Mouse (Mus musculus) heart, embryonic 14.5 days (tissue): ENCODE results near the gene Akap13. TPM values are rescaled to one million over a fixed set of nuclear protein-coding genes. Genes with fewer than 3 reads are reported as not detected.

Experiments used
- ATAC-seq: fragments of 200-750 bp; cut with Nextera tagmentation; 2 replicates; pipeline ENCODE4 v1.8.0; 2017; ENCODE audit warnings: low read depth, moderate TSS enrichment; ENCODE audit not compliant: insufficient number of reproducible peaks, insufficient read depth, low FRiP score
- H3K27ac ChIP-seq, 2 experiments: fragments of 200-500 bp in 1 of 2; fragments of 300-500 bp in 1 of 2; sonication (generic) in 1 of 2; replicated peaks in 1 of 2; 2 replicates each; pipeline ENCODE4 v1.5.1; 2012 to 2014; ENCODE audit warnings: low read depth in 2 of 2, low read length in 2 of 2, control low read depth in 1 of 2, mild to moderate bottlenecking in 1 of 2, mixed read lengths in 1 of 2; ENCODE audit not compliant: control insufficient read depth in 1 of 2, insufficient read depth in 1 of 2
- H3K27me3 ChIP-seq: fragments of 300-500 bp; sonication (generic); 2 replicates; pipeline ENCODE4 v1.6.1; 2014; ENCODE audit warnings: mild to moderate bottlenecking, low read length, control low read depth; ENCODE audit not compliant: control insufficient read depth, insufficient read depth
- H3K36me3 ChIP-seq: fragments of 300-500 bp; sonication (generic); 2 replicates; pipeline ENCODE4 v1.6.1; 2014; ENCODE audit warnings: mild to moderate bottlenecking, control low read depth, low read length, mixed read lengths; ENCODE audit not compliant: control insufficient read depth, insufficient read depth
- H3K4me1 ChIP-seq, 2 experiments: fragments of 200-500 bp in 1 of 2; fragments of 300-500 bp in 1 of 2; sonication (generic) in 1 of 2; 2 replicates each; pipeline ENCODE4 v1.6.1; 2012 to 2014; ENCODE audit warnings: low read length in 2 of 2, control low read depth in 1 of 2, mixed read lengths in 1 of 2; ENCODE audit not compliant: control insufficient read depth in 2 of 2, insufficient read depth in 2 of 2
- H3K4me2 ChIP-seq: fragments of 300-500 bp; sonication (generic); 2 replicates; pipeline ENCODE4 v1.6.1; 2014; ENCODE audit warnings: mild to moderate bottlenecking, low read length
- H3K4me3 ChIP-seq, 2 experiments: fragments of 200-500 bp in 1 of 2; fragments of 300-500 bp in 1 of 2; sonication (generic) in 1 of 2; 2 replicates each; pipeline ENCODE4 v1.5.1; 2012 to 2014; ENCODE audit warnings: low read length in 2 of 2, mild to moderate bottlenecking in 2 of 2, control low read depth in 1 of 2, low read depth in 1 of 2, moderate library complexity in 1 of 2; ENCODE audit not compliant: control insufficient read depth in 1 of 2, insufficient read depth in 1 of 2
- H3K9ac ChIP-seq: fragments of 300-500 bp; sonication (generic); 2 replicates; pipeline ENCODE4 v1.6.1; 2014; ENCODE audit warnings: mild to moderate bottlenecking, low read length
- H3K9me3 ChIP-seq: fragments of 300-500 bp; sonication (generic); 2 replicates; pipeline ENCODE4 v1.6.1; 2016; ENCODE audit warnings: low read length, control low read depth; ENCODE audit not compliant: control insufficient read depth
- WGBS: fragments of 180-500 bp; shearing (Covaris S2); extraction: QIAGEN DNeasy Blood & Tissue Kit; methylation state at CpG from one replicate; pipeline ENCODE4 v1.1.7; 2014; 5-methylcytosine and 5-hydroxymethylcytosine counted together
- polyA plus RNA-seq: library from polyadenylated mRNA; unstranded; fragments of >200 nt; fragmentation: Nextera tagmentation; extraction: Ambion mirVana; gene quantifications from 2 replicates; pipeline ENCODE4 v1.2.1, GENCODE M21; 2014

Gene Akap13
- polyA plus RNA-seq, 1 experiment from 2014 or later, result 54.9 TPM

DNA sequence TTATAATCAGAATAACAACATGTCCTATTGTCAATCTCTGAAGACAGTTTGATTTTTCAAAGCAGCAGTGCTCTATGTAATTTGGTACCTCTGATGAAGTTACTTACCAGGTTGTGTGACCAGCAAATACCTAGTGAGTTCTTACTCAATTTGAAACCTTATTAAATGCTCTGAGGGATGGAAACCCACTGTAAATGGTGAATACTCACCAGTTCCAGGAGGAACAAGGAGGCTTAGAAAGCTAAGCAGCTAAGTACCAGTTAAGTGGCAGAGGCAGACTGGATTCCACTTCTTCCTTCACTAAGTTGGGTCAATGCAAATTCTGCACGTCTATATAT lies 231.5 kb downstream of the Akap13 start:
- ATAC-seq, result no peak
- H3K4me1 ChIP-seq, result 0 out of 4 replicates have a peak, but pooled peaks cover 0 to 3% of the 10 kb centered on the region in 2 experiments
- H3K4me3 ChIP-seq, result no peak overlapping the region
- no peaks in the 10 kb centered on the region for H3K9me3 ChIP-seq
- no peak overlapping the region for H3K9ac ChIP-seq
- H3K27me3 ChIP-seq, result no peaks in the 10 kb centered on the region
- no peak overlapping the region for H3K4me2 ChIP-seq
- 90% methylated on average over 1 of the region's 1 CpGs for WGBS
- peaks cover 85% of the 10 kb centered on the region for H3K36me3 ChIP-seq
- H3K27ac ChIP-seq, result no peak overlapping the region

DNA sequence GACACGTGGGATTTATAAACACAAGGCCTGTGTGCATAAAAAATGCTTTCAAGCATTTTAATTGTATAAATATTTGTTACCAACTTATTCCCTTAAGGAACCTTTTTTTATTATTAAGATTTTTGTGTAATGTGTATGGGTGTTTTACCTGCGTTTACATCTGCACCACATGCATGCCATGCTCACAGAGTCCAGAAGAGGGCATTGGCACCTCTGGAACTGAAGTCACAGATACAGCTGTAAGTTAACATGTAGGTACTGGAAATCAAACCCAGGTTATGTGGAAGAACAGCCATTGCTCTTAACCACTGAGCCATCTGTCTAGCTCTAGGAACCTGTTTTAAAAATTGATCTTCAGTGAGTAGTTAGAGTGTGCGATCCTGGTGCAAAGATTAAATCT lies 232.8 kb downstream of the Akap13 start:
- Histone ChIP-seq H3K27ac (no peak overlapping the region), H3K4me1 (0 out of 4 replicates have a peak, but pooled peaks cover 0 to 3% of the 10 kb centered on the region in 2 experiments), H3K4me2 (no peak overlapping the region), H3K9ac (no peak overlapping the region), H3K36me3 (peaks cover 75% of the 10 kb centered on the region), H3K4me3 (no peak overlapping the region), H3K9me3 (no peaks in the 10 kb centered on the region), H3K27me3 (no peaks in the 10 kb centered on the region)
- 94% methylated on average over 3 of the region's 3 CpGs for WGBS
- ATAC-seq, result no peak

DNA sequence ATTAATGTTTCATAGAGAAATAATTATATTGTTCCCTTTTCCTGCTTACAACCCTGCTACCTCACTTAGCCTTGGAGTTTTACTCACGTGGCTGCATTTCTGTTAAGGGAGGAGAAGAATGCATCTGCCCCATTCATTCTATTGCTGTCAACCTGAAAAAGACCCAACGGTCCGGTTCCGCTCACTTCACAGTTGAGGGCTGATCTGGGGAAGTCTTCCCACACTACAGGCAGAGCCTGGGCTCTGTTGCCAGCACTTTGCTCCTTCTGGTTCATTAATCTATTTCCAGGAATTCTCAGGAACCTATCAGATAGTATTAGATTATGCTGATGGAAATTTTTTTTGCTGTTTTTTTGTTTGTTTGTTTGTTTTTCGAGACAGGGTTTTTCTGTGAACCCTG lies 239.4 kb downstream of the Akap13 start:
- no peak for ATAC-seq
- H3K4me1 ChIP-seq, result no peaks in the 10 kb centered on the region
- no peak overlapping the region for H3K4me3 ChIP-seq
- no peak overlapping the region for H3K4me2 ChIP-seq
- no peaks in the 10 kb centered on the region for H3K9me3 ChIP-seq
- H3K9ac ChIP-seq, result no peak overlapping the region
- H3K27ac ChIP-seq, result no peak overlapping the region
- H3K27me3 ChIP-seq, result no peaks in the 10 kb centered on the region
- 91% methylated on average over 5 of the region's 5 CpGs for WGBS
- peaks cover 62% of the 10 kb centered on the region for H3K36me3 ChIP-seq

DNA sequence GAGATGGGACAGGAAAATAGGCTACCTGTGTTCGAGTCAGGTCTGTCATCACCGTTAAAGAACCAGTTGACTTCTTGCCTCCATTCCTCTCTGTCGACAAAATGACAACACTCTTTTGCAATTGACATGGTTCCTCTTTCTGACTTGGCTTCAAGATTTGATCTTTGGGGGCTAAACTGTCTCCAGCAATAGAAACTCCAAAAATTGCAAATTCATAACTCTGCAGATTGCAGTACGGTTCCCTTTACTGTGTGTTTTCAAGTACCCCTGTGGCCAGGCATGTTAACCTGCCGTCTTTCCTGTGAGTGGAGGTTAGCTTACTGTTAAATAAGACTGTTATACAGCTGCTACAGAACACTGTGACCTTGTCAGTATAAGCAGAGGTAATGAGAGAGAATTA lies 244.5 kb downstream of the Akap13 start:
- WGBS, result 90% methylated on average over 5 of the region's 5 CpGs
- Histone ChIP-seq H3K4me3 (no peak overlapping the region), H3K27me3 (no peaks in the 10 kb centered on the region), H3K9ac (no peak overlapping the region), H3K4me2 (no peak overlapping the region), H3K9me3 (no peaks in the 10 kb centered on the region), H3K4me1 (no peaks in the 10 kb centered on the region), H3K36me3 (peaks cover 87% of the 10 kb centered on the region), H3K27ac (no peak overlapping the region)
- ATAC-seq, result no peak

DNA sequence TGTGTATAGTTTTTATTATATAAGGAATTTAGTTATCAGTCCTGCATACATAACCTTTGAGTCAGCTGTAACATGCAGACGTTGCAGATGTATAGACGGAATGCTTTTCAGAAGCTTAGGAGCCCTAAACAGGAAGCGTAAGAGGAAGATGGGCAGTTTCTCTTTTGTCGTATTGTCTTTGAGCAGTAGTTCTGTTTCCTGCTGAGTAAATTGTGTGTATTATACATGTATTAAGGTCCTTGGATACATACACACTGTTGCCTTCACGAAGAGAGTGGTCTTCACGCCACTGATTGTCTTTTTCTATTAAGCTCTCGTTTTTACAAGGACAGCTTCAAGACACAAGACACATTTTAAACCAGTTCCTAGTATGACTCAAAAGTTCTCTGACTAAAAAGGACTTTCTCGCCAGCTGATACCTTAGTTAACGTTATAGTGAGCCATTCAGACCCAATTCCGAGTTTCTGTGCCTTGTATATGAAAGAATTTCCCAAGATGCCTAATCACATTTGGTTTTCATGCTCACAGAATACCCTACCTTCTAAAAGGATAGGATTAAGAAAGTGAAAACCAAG lies 245.5 kb downstream of the Akap13 start:
- no peak for ATAC-seq
- no peak overlapping the region for H3K4me3 ChIP-seq
- H3K27ac ChIP-seq, result no peak overlapping the region
- H3K4me2 ChIP-seq, result no peak overlapping the region
- H3K27me3 ChIP-seq, result no peaks in the 10 kb centered on the region
- 82% methylated on average over 10 of the region's 10 CpGs for WGBS
- no peaks in the 10 kb centered on the region for H3K4me1 ChIP-seq
- no peaks in the 10 kb centered on the region for H3K9me3 ChIP-seq
- peaks cover 89% of the 10 kb centered on the region for H3K36me3 ChIP-seq
- H3K9ac ChIP-seq, result no peak overlapping the region

DNA sequence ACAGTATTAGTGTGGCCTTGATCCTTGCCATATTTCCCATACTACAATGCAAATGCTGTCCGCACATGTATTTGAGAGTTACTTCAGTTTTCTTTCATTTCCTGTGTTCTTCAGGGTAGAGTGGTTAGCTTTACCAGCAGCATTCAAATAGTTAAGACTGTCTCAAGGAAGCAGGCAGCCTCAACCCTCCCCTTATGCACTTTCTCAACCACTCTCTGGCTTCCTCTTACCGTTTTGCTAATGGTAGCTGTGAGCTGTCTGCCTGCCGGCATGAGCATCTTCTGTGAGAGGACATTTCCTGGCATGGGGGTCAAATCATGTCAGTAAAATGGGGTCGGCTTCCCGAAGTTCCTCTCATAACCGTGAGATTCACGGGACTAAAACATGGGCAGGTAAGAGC lies 246.4 kb downstream of the Akap13 start:
- H3K27ac ChIP-seq, result no peak overlapping the region; a peak in 1 of 4 replicates
- H3K4me1 ChIP-seq, result no peaks in the 10 kb centered on the region
- no peak overlapping the region for H3K9ac ChIP-seq
- no peak overlapping the region for H3K4me2 ChIP-seq
- H3K27me3 ChIP-seq, result no peaks in the 10 kb centered on the region
- 76% methylated on average over 7 of the region's 7 CpGs for WGBS
- peaks cover 88% of the 10 kb centered on the region for H3K36me3 ChIP-seq
- H3K9me3 ChIP-seq, result no peaks in the 10 kb centered on the region
- ATAC-seq, result no peak
- H3K4me3 ChIP-seq, result no peak overlapping the region

DNA sequence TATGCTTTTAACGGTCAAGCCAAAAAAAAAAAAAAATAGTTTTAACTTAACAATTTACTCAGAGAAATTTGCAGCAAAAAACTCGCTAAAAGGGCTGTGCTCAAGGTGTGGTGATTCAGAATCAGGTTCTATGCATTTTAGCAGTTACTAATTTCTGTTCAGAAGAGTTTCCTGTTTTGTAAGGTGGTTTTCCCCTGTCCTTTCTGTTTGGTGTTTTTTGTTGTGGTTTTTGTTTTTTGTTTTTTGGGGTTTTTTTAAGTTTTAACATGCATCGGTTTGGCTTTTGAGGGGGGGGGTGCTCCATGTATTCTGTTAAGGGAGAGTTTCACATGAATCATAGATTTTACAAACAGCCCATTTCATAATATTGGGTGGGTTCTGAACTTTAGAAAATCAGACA lies 247.0 kb downstream of the Akap13 start:
- Histone ChIP-seq H3K36me3 (peaks cover 88% of the 10 kb centered on the region), H3K9ac (no peak overlapping the region), H3K9me3 (no peaks in the 10 kb centered on the region), H3K4me3 (no peak overlapping the region), H3K27me3 (no peaks in the 10 kb centered on the region), H3K27ac (no peak overlapping the region), H3K4me1 (no peaks in the 10 kb centered on the region), H3K4me2 (no peak overlapping the region)
- ATAC-seq, result no peak
- WGBS, result 94% methylated on average over 3 of the region's 3 CpGs

DNA sequence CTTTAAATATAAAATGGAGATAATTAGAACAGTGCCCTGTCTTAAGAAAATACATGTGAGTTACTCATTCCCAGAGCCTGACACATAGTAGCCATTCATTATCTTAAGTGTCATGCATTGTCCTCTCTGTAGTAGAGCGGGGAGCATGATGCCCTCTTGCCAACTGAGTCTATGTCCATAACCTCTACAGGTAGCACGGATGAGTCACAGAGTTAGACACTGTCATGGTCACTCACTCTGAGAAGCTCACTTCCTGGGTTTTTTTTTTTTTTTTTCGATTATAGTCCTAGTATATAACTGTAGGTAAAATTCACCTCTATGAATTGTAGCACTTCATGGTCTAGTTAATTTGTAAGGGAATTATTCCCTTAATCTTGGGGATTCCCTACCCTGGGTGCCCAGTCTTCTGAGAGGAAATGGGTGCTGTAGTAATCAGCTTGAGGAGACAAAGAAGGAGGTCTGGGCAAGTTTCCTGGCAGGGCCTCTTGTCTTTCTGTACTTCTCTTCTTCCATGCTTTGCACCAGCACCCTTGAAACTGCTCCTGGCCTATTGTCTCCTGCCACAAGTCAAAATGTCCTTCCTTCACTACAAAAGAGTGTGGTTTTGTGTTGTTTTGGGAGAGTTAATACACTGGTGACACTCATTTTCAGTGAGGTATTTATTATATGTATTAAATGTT lies 247.8 kb downstream of the Akap13 start:
- no peak overlapping the region for H3K9ac ChIP-seq
- H3K4me3 ChIP-seq, result no peak overlapping the region
- H3K27me3 ChIP-seq, result no peaks in the 10 kb centered on the region
- no peak for ATAC-seq
- H3K4me1 ChIP-seq, result no peaks in the 10 kb centered on the region
- H3K9me3 ChIP-seq, result no peaks in the 10 kb centered on the region
- H3K36me3 ChIP-seq, result peaks cover 88% of the 10 kb centered on the region
- H3K4me2 ChIP-seq, result no peak overlapping the region
- no peak overlapping the region for H3K27ac ChIP-seq
- WGBS, result 65% methylated on average over 3 of the region's 3 CpGs
